Mouse (Mus musculus): ENCODE results near the gene Apol8. TPM values are rescaled to one million over a fixed set of nuclear protein-coding genes. Genes with fewer than 3 reads are reported as not detected.

Apol8 gene
- polyA plus RNA-seq, 1 experiment, result not detected

- H3K27ac ChIP-seq (replicated peaks; ENCODE audit: low read depth, low read length), result no peak overlapping the region
- H3K4me1 ChIP-seq (ENCODE audit: control insufficient read depth, insufficient read depth, insufficient read length, low read length), result peaks cover 16% of the 10 kb centered on the region
- no peak overlapping the region for H3K4me3 ChIP-seq (ENCODE audit: insufficient read depth, low read depth, low read length)
These were observed 37.5 kb upstream of the Apol8 start for GRCm38 (mm10) chr15:77794138-77794907.

- Histone ChIP-seq H3K4me1 (ENCODE audit: control insufficient read depth, insufficient read depth, insufficient read length, low read length) (peaks cover 11% of the 10 kb centered on the region), H3K4me3 (ENCODE audit: insufficient read depth, low read depth, low read length) (no peak overlapping the region), H3K27ac (replicated peaks; ENCODE audit: low read depth, low read length) (no peak overlapping the region)
These were observed 36.8 kb upstream of the Apol8 start for GRCm38 (mm10) chr15:77793554-77793953.

GRCm38 (mm10) chr15:77793094-77793493 is 36.3 kb upstream of the Apol8 start:
- no peak overlapping the region for H3K4me3 ChIP-seq (ENCODE audit: insufficient read depth, low read depth, low read length)
- H3K27ac ChIP-seq (replicated peaks; ENCODE audit: low read depth, low read length), result no peak overlapping the region
- H3K4me1 ChIP-seq (ENCODE audit: control insufficient read depth, insufficient read depth, insufficient read length, low read length), result peaks cover 7% of the 10 kb centered on the region

GRCm38 (mm10) chr15:77792056-77792455 is 35.3 kb upstream of the Apol8 start:
- Histone ChIP-seq H3K4me1 (ENCODE audit: control insufficient read depth, insufficient read depth, insufficient read length, low read length) (no peaks in the 10 kb centered on the region; the same call in 1 of the 2 replicates), H3K27ac (replicated peaks; ENCODE audit: low read depth, low read length) (no peak overlapping the region)

GRCm38 (mm10) chr15:77790656-77791405 is 34.0 kb upstream of the Apol8 start:
- no peak overlapping the region for H3K27ac ChIP-seq (replicated peaks; ENCODE audit: low read depth, low read length)
- no peak overlapping the region for H3K4me3 ChIP-seq (ENCODE audit: insufficient read depth, low read depth, low read length)
- H3K4me1 ChIP-seq (ENCODE audit: control insufficient read depth, insufficient read depth, insufficient read length, low read length), result no peaks in the 10 kb centered on the region

More at GRCm38 (mm10) chr15:77792056-77792455, 35.3 kb upstream of the Apol8 start:
- H3K4me3 ChIP-seq (ENCODE audit: insufficient read depth, low read depth, low read length), result no peak overlapping the region

GRCm38 (mm10) chr15:77789186-77789585 is 32.4 kb upstream of the Apol8 start:
- no peaks in the 10 kb centered on the region for H3K4me1 ChIP-seq (ENCODE audit: control insufficient read depth, insufficient read depth, insufficient read length, low read length)
- H3K27ac ChIP-seq (replicated peaks; ENCODE audit: low read depth, low read length), result no peak overlapping the region
- H3K4me3 ChIP-seq (ENCODE audit: insufficient read depth, low read depth, low read length), result no peak overlapping the region

DNA sequence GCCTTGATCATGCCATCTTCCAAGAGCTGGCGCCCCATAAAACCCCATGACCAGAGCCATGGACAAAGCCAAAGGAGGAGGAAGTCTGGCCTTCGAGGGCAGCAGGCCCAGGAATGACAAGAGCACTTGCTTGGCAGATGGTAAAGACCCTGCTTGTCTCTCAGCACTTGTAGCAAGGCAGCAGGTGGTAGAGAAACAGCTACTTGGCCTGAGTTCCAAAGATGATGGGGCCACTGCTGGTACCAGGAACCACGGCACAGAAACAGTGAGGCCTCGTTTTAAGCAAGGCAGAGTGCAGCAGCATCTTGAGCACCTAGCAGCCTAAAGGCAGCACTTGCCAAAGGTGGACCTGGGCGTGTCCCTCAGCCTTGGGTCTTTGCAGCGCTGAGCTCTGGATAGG is 31.6 kb upstream of the Apol8 start:
- no peak overlapping the region for H3K4me3 ChIP-seq (ENCODE audit: insufficient read depth, low read depth, low read length)
- H3K4me1 ChIP-seq (ENCODE audit: control insufficient read depth, insufficient read depth, insufficient read length, low read length), result no peaks in the 10 kb centered on the region
- H3K27ac ChIP-seq (replicated peaks; ENCODE audit: low read depth, low read length), result no peak overlapping the region

GRCm38 (mm10) chr15:77785807-77786206 is 29.0 kb upstream of the Apol8 start:
- Histone ChIP-seq H3K4me3 (ENCODE audit: insufficient read depth, low read depth, low read length) (no peak overlapping the region), H3K4me1 (ENCODE audit: control insufficient read depth, insufficient read depth, insufficient read length, low read length) (no peaks in the 10 kb centered on the region), H3K27ac (replicated peaks; ENCODE audit: low read depth, low read length) (no peak overlapping the region)

DNA sequence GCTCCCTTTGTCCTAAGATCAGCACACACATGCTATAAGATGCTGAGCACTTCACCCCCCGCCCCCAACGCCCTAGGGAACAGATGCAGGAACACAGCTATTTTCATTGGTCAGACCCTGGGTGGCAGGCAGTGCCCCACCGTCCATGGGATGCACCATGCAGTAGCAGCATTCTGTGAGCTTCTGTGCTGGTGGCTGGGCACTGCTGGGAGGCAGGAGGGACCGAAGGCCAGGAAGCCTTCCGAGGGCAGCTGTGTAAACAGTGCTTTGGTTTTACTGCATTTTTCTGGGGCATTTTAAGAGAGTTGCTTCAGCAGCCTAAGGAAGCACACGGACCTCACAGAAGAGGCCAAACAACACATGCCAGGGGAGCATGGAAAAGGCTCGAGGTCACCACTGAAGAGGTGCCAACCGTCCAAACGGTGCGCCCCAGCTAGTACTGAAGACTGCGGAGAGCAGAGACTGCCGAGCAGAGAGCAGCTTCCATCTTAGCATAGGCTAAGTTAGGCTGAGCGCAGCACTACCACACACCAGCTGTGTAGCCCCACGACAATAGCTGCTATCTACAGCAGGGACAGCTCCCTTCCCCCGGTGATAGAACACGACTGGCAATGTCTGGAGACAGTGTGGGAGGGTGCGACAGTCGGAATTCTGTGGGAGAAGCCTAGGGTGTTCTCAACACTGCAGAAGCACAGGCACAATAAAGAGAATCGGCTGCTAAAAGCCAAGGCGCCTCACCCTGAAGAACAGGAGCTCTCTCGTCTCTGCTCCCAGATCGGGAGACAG is 27.4 kb upstream of the Apol8 start:
- no peaks in the 10 kb centered on the region for H3K4me1 ChIP-seq (ENCODE audit: control insufficient read depth, insufficient read depth, insufficient read length, low read length)

GRCm38 (mm10) chr15:77782449-77783014 is 25.7 kb upstream of the Apol8 start:
- Histone ChIP-seq H3K4me3 (ENCODE audit: insufficient read depth, low read depth, low read length) (no peak overlapping the region), H3K27ac (replicated peaks; ENCODE audit: low read depth, low read length) (no peak overlapping the region), H3K4me1 (ENCODE audit: control insufficient read depth, insufficient read depth, insufficient read length, low read length) (no peaks in the 10 kb centered on the region)

More for the DNA sequence above, 27.4 kb upstream of the Apol8 start:
- H3K4me3 ChIP-seq (ENCODE audit: insufficient read depth, low read depth, low read length), result no peak overlapping the region
- no peak overlapping the region for H3K27ac ChIP-seq (replicated peaks; ENCODE audit: low read depth, low read length)

DNA sequence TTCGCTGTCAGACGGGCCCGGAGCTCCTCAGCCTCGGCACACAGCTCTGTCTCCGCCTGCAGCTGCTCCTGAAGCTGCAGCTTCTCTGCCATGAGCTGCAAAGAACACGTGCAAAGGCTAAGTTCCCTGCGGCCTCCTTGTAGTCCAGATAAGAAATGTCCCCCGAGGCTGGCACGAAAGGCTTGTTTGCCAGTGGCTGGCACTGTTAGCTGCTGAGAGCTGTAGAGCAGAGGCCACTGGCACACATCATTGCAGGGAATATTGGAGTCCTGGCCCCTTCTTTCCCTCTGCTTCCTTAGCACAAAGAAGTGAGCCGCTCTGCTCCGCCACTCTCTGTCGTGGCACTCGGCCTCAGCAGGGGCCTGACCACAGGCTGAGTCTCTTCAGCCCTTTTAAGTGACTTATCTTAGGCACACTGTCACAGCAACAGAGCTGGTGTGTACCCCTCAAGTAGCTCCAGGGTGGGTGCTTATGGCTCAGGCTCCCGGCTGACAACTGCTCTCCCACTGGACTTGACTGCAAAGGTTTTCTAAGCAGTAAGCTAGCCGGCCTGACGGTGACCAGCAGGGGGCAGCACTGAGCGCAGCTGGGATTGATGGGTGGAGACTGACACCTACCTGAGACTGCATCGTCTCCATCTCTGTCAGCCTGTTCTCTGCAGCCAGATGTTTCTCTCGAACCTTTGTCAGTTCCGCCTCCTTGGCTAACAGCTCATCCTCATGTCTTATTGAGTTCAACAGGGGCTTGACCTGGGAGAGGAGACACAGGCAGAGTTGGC is 18.6 kb upstream of the Apol8 start:
- Histone ChIP-seq H3K4me1 (ENCODE audit: control insufficient read depth, insufficient read depth, insufficient read length, low read length) (no peaks in the 10 kb centered on the region), H3K27ac (replicated peaks; ENCODE audit: low read depth, low read length) (no peak overlapping the region)

GRCm38 (mm10) chr15:77774303-77774702 is 17.5 kb upstream of the Apol8 start:
- Histone ChIP-seq H3K27ac (replicated peaks; ENCODE audit: low read depth, low read length) (no peak overlapping the region), H3K4me1 (ENCODE audit: control insufficient read depth, insufficient read depth, insufficient read length, low read length) (no peaks in the 10 kb centered on the region), H3K4me3 (ENCODE audit: insufficient read depth, low read depth, low read length) (no peak overlapping the region)

More for the DNA sequence above, 18.6 kb upstream of the Apol8 start:
- H3K4me3 ChIP-seq (ENCODE audit: insufficient read depth, low read depth, low read length), result no peak overlapping the region

GRCm38 (mm10) chr15:77773099-77773915 is 16.5 kb upstream of the Apol8 start:
- Histone ChIP-seq H3K4me1 (ENCODE audit: control insufficient read depth, insufficient read depth, insufficient read length, low read length) (no peaks in the 10 kb centered on the region), H3K27ac (replicated peaks; ENCODE audit: low read depth, low read length) (no peak overlapping the region), H3K4me3 (ENCODE audit: insufficient read depth, low read depth, low read length) (no peak overlapping the region)

GRCm38 (mm10) chr15:77770942-77771341 is 14.1 kb upstream of the Apol8 start:
- no peak overlapping the region for H3K4me3 ChIP-seq (ENCODE audit: insufficient read depth, low read depth, low read length)
- no peak overlapping the region for H3K27ac ChIP-seq (replicated peaks; ENCODE audit: low read depth, low read length)
- no peaks in the 10 kb centered on the region for H3K4me1 ChIP-seq (ENCODE audit: control insufficient read depth, insufficient read depth, insufficient read length, low read length)
